Mouse (Mus musculus) forebrain, embryonic 14.5 days (tissue): ENCODE measurements around the gene Zfp985. TPM values are rescaled to one million over a fixed set of nuclear protein-coding genes. Genes with fewer than 3 reads are reported as not detected.
A peak's percentile ranks its signal among the peaks of the same experiment; 100 is the strongest.
"Not testable (repeated sequence)": the region's sequence is repeated elsewhere in the genome, so short reads cannot be mapped to it uniquely, and the experiment has no call there.

Experiments
- ATAC-seq: fragments of 200-750 bp; cut with Nextera tagmentation; 2 replicates; pipeline ENCODE4 v1.8.0; 2017; ENCODE audit warnings: mild to moderate bottlenecking, moderate library complexity
- DNase-seq: peaks from one replicate; pipeline ENCODE4 v3.0.0-alpha.2; 2015; ENCODE audit warnings: low spot score
- H3K27ac ChIP-seq: fragments of 300-500 bp; sonication (generic); 2 replicates; pipeline ENCODE4 v1.5.1; 2014; ENCODE audit warnings: low read depth, mild to moderate bottlenecking, control low read depth, low read length, moderate library complexity
- H3K27me3 ChIP-seq: fragments of 300-500 bp; sonication (generic); replicated peaks from 2 replicates; pipeline ENCODE4 v1.6.1; 2014; ENCODE audit warnings: low read length, control low read depth, mixed read lengths; ENCODE audit not compliant: control insufficient read depth, insufficient read depth
- H3K36me3 ChIP-seq: fragments of 300-500 bp; sonication (generic); 2 replicates; pipeline ENCODE4 v1.6.1; 2014; ENCODE audit warnings: low read length, control low read depth; ENCODE audit not compliant: control insufficient read depth, insufficient read depth
- H3K4me1 ChIP-seq: fragments of 300-500 bp; sonication (generic); 2 replicates; pipeline ENCODE4 v1.6.1; 2014; ENCODE audit warnings: antibody characterized with exemption, low read length, control low read depth; ENCODE audit not compliant: control insufficient read depth, insufficient read depth
- H3K4me2 ChIP-seq: fragments of 300-500 bp; sonication (generic); 2 replicates; pipeline ENCODE4 v1.6.1; 2014; ENCODE audit warnings: mild to moderate bottlenecking, control low read depth, low read length
- H3K4me3 ChIP-seq: fragments of 300-500 bp; sonication (generic); 2 replicates; pipeline ENCODE4 v1.5.1; 2014; ENCODE audit warnings: low read depth, low read length, control low read depth
- H3K9ac ChIP-seq: fragments of 300-500 bp; sonication (generic); 2 replicates; pipeline ENCODE4 v1.6.1; 2014; ENCODE audit warnings: mild to moderate bottlenecking, low read length, control low read depth, moderate library complexity
- H3K9me3 ChIP-seq: fragments of 300-500 bp; sonication (generic); replicated peaks from 2 replicates; pipeline ENCODE4 v1.6.1; 2016; ENCODE audit warnings: low read length, control low read depth, mixed read lengths; ENCODE audit not compliant: control insufficient read depth
- WGBS: fragments of 180-500 bp; shearing (Covaris S2); extraction: QIAGEN DNeasy Blood & Tissue Kit; methylation state at CpG from one replicate; pipeline ENCODE4 v1.1.7; 2014; 5-methylcytosine and 5-hydroxymethylcytosine counted together
- polyA plus RNA-seq: library from polyadenylated mRNA; unstranded; fragments of >200 nt; fragmentation: Nextera tagmentation; extraction: Ambion mirVana; gene quantifications from 2 replicates; pipeline ENCODE4 v1.2.1, GENCODE M21; 2014

The Zfp985 gene
- polyA plus RNA-seq, 1 experiment from 2014 or later = 0.06 TPM

GRCm38 (mm10) chr4:147541105-147541504 is 12.0 kb upstream of the Zfp985 start:
- Histone ChIP-seq H3K27me3 (no peaks in the 10 kb centered on the region), H3K4me1 (no peaks in the 10 kb centered on the region), H3K9me3 (peaks cover 34% of the 10 kb centered on the region), H3K36me3 (no peaks in the 10 kb centered on the region), H3K27ac (no peak overlapping the region), H3K4me2 (no peak overlapping the region), H3K4me3 (no peak overlapping the region), H3K9ac (no peak overlapping the region)
- ATAC-seq = no peak
- no peak for DNase-seq

- ATAC-seq, H3K27me3 ChIP-seq, H3K36me3 ChIP-seq, DNase-seq, H3K4me1 ChIP-seq, H3K4me2 ChIP-seq, H3K9ac ChIP-seq, H3K4me3 ChIP-seq, H3K9me3 ChIP-seq, H3K27ac ChIP-seq: not testable (repeated sequence)
- 73% methylated on average over 2 of the region's 2 CpGs for WGBS
Measured at GRCm38 (mm10) chr4:147554361-147554760, 1.3 kb downstream of the Zfp985 start.

- ATAC-seq, H3K27ac ChIP-seq, H3K27me3 ChIP-seq, H3K4me2 ChIP-seq, H3K9ac ChIP-seq, H3K4me3 ChIP-seq, H3K36me3 ChIP-seq, H3K4me1 ChIP-seq, H3K9me3 ChIP-seq, DNase-seq: not testable (repeated sequence)
- WGBS = 45% methylated on average over 1 of the region's 1 CpGs
Measured at GRCm38 (mm10) chr4:147556921-147557320, 3.8 kb downstream of the Zfp985 start.

GRCm38 (mm10) chr4:147558011-147558410 is 4.9 kb downstream of the Zfp985 start:
- not testable (repeated sequence) for H3K9me3 ChIP-seq, H3K36me3 ChIP-seq, H3K4me3 ChIP-seq, H3K4me1 ChIP-seq, H3K27ac ChIP-seq, DNase-seq, H3K9ac ChIP-seq, H3K27me3 ChIP-seq, H3K4me2 ChIP-seq, ATAC-seq

- H3K4me1 ChIP-seq = not testable (repeated sequence)
Measured at GRCm38 (mm10) chr4:147559096-147559495, 6.0 kb downstream of the Zfp985 start.

GRCm38 (mm10) chr4:147565426-147566220 is 12.5 kb downstream of the Zfp985 start:
- Histone ChIP-seq H3K36me3 (no peaks in the 10 kb centered on the region), H3K4me3 (no peak overlapping the region), H3K9me3 (peaks cover 12% of the 10 kb centered on the region), H3K9ac (no peak overlapping the region), H3K4me1 (no peaks in the 10 kb centered on the region), H3K27ac (no peak overlapping the region), H3K4me2 (no peak overlapping the region), H3K27me3 (no peaks in the 10 kb centered on the region)
- no peak for ATAC-seq
- 72% methylated on average over 6 of the region's 6 CpGs for WGBS
- no peak for DNase-seq

More at GRCm38 (mm10) chr4:147559096-147559495, 6.0 kb downstream of the Zfp985 start:
- H3K4me3 ChIP-seq, H3K4me2 ChIP-seq, ATAC-seq, H3K36me3 ChIP-seq, H3K9ac ChIP-seq, H3K27me3 ChIP-seq, H3K27ac ChIP-seq, H3K9me3 ChIP-seq: not testable (repeated sequence)
- DNase-seq = peak; percentile 4
- WGBS = 47% methylated on average over 1 of the region's 1 CpGs

GRCm38 (mm10) chr4:147571156-147571555 is 18.1 kb downstream of the Zfp985 start:
- peaks cover 14% of the 10 kb centered on the region; the same call in 1 of the 2 replicates for H3K9me3 ChIP-seq
- H3K4me2 ChIP-seq, H3K4me3 ChIP-seq, H3K36me3 ChIP-seq, H3K27me3 ChIP-seq, H3K9ac ChIP-seq, H3K27ac ChIP-seq, DNase-seq, ATAC-seq, H3K4me1 ChIP-seq: not testable (repeated sequence)
- 88% methylated on average over 8 of the region's 8 CpGs for WGBS

- not testable (repeated sequence) for H3K27ac ChIP-seq, H3K9ac ChIP-seq, H3K4me3 ChIP-seq, H3K4me2 ChIP-seq, H3K27me3 ChIP-seq, ATAC-seq, H3K36me3 ChIP-seq, DNase-seq, H3K4me1 ChIP-seq
- 89% methylated on average over 4 of the region's 4 CpGs for WGBS
- H3K9me3 ChIP-seq = peaks cover 12% of the 10 kb centered on the region
Measured at GRCm38 (mm10) chr4:147579371-147579770, 26.3 kb downstream of the Zfp985 start.
